Mouse (Mus musculus): Measurements from ENCODE around the gene Lpcat4. TPM values are rescaled to one million over a fixed set of nuclear protein-coding genes. Genes with fewer than 3 reads are reported as not detected.

Lpcat4 gene
- polyA plus RNA-seq, 1 experiment from 2014 or later = 24.3 TPM

DNA sequence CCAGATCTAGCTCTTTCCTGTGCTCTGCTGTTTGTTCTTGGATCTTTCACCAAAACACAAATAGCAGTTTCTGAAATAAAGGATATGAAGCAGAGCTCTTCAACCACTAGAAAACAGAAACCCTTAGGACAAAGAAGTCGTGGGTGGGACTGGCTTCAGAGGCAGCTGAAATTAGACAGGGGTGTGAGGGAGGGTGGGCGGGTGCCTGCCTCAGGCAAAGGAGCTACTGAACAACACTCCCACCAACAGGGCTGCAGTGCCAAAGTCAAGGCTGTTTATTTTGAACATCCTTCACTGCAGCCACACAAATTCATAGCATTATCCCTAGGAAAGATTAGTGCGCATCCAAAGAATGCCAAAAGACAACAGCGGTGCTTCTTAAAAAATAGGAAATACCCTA is 14.9 kb upstream of the Lpcat4 start:
- H3K9ac ChIP-seq (ENCODE audit: low read depth, low read length) = no peak overlapping the region
- no peak overlapping the region for H3K4me2 ChIP-seq (replicated peaks; ENCODE audit: low read depth, low read length)
- H3K36me3 ChIP-seq (ENCODE audit: control insufficient read depth, insufficient read depth, low read length) = no peaks in the 10 kb centered on the region
- H3K4me3 ChIP-seq (ENCODE audit: low read length) = no peak overlapping the region
- no peak overlapping the region for H3K27ac ChIP-seq (ENCODE audit: low read depth, low read length)
- 69% methylated on average over 4 of the region's 4 CpGs for WGBS
- ATAC-seq (ENCODE audit: low FRiP score, low TSS enrichment) = no peak
- no peaks in the 10 kb centered on the region for H3K4me1 ChIP-seq (ENCODE audit: control insufficient read depth, insufficient read depth, low read length)
- no peaks in the 10 kb centered on the region for H3K27me3 ChIP-seq (ENCODE audit: control insufficient read depth, insufficient read depth, low read length)
- no peaks in the 10 kb centered on the region for H3K9me3 ChIP-seq (ENCODE audit: control insufficient read depth, low read length)

DNA sequence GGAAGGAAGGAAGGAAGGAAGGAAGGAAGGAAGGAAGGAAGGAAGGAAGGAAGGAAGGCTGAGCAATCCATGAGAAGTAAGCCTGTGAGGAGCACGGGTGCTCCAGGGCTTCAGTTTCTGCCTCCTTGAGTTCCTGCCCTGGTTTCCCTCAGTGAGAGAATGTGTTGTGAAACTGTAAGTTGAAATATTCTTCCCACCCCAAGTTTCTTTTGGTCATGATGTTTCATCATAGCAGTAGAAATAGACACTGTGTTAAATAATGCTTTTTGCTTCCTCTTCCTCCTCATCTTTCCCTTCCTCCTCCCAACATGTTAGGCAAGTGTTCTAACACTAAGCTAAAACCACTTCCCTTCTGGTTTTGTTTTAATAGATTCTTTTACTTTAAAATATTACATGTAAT is 6.6 kb upstream of the Lpcat4 start:
- Histone ChIP-seq H3K4me2 (replicated peaks; ENCODE audit: low read depth, low read length) (no peak overlapping the region), H3K9ac (ENCODE audit: low read depth, low read length) (no peak overlapping the region), H3K9me3 (ENCODE audit: control insufficient read depth, low read length) (no peaks in the 10 kb centered on the region), H3K4me3 (ENCODE audit: low read length) (no peak overlapping the region), H3K36me3 (ENCODE audit: control insufficient read depth, insufficient read depth, low read length) (no peaks in the 10 kb centered on the region), H3K27ac (ENCODE audit: low read depth, low read length) (no peak overlapping the region), H3K4me1 (ENCODE audit: control insufficient read depth, insufficient read depth, low read length) (no peaks in the 10 kb centered on the region), H3K27me3 (ENCODE audit: control insufficient read depth, insufficient read depth, low read length) (no peaks in the 10 kb centered on the region)
- 88% methylated on average over 1 of the region's 1 CpGs for whole genome bisulfite sequencing
- ATAC-seq (ENCODE audit: low FRiP score, low TSS enrichment) = no peak

DNA sequence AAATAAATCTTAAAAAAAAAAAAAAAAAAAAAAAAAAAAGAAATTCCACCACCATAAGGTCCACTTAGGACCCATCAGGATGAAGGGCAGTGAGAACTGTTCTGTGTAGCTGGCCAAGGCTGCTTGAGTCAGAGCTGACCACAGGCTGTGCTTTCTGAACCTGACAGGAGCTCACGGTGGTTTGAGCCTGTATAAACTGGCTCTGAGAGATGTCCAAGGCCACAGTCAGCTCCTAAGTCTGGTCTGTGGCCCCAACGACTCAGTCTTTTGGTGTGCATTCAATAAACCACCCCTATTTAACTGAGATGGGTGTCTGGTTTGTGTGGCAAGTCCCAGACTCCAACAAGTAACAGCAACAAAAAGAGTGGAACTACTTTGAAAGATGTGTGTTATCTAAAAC is 2.6 kb upstream of the Lpcat4 start:
- WGBS = 77% methylated on average over 2 of the region's 2 CpGs

DNA sequence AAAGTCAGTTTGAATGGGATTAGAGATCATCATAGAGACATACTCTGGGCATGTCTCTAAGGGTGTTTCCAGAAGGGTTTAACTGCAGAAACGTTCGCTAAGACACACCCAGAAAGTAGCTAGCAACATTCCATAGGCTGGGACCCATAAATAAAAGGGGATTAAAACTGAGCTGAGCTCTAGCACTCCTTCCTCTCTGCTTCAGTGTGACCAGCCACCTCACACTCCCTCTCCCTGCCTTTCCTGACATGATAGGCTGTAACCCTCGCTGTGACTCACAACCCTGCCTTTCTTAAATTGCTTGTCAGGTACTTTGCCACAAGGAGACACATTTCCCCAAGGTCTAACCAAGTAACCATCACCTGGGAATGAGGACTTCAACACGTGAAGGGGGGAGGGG is 1.3 kb upstream of the Lpcat4 start:
- no peaks in the 10 kb centered on the region for H3K27me3 ChIP-seq (ENCODE audit: control insufficient read depth, insufficient read depth, low read length)
- peaks cover 9% of the 10 kb centered on the region; the same call in 1 of the 2 replicates for H3K4me1 ChIP-seq (ENCODE audit: control insufficient read depth, insufficient read depth, low read length)
- H3K9ac ChIP-seq (ENCODE audit: low read depth, low read length) = no peak overlapping the region
- WGBS = 8% methylated on average over 4 of the region's 4 CpGs
- H3K4me3 ChIP-seq (ENCODE audit: low read length) = no peak overlapping the region
- H3K27ac ChIP-seq (ENCODE audit: low read depth, low read length) = no peak overlapping the region
- no peaks in the 10 kb centered on the region for H3K36me3 ChIP-seq (ENCODE audit: control insufficient read depth, insufficient read depth, low read length)
- H3K4me2 ChIP-seq (replicated peaks; ENCODE audit: low read depth, low read length) = no peak overlapping the region; the same call in 1 of the 2 replicates
- no peak for ATAC-seq (ENCODE audit: low FRiP score, low TSS enrichment)
- no peaks in the 10 kb centered on the region for H3K9me3 ChIP-seq (ENCODE audit: control insufficient read depth, low read length)

More for the DNA sequence above, 2.6 kb upstream of the Lpcat4 start:
- Histone ChIP-seq H3K36me3 (ENCODE audit: control insufficient read depth, insufficient read depth, low read length) (no peaks in the 10 kb centered on the region), H3K9me3 (ENCODE audit: control insufficient read depth, low read length) (no peaks in the 10 kb centered on the region), H3K4me2 (replicated peaks; ENCODE audit: low read depth, low read length) (no peak overlapping the region), H3K27ac (ENCODE audit: low read depth, low read length) (no peak overlapping the region), H3K4me3 (ENCODE audit: low read length) (no peak overlapping the region), H3K9ac (ENCODE audit: low read depth, low read length) (no peak overlapping the region), H3K4me1 (ENCODE audit: control insufficient read depth, insufficient read depth, low read length) (peaks cover 6% of the 10 kb centered on the region; the same call in 1 of the 2 replicates), H3K27me3 (ENCODE audit: control insufficient read depth, insufficient read depth, low read length) (no peaks in the 10 kb centered on the region)
- ATAC-seq (ENCODE audit: low FRiP score, low TSS enrichment) = no peak

DNA sequence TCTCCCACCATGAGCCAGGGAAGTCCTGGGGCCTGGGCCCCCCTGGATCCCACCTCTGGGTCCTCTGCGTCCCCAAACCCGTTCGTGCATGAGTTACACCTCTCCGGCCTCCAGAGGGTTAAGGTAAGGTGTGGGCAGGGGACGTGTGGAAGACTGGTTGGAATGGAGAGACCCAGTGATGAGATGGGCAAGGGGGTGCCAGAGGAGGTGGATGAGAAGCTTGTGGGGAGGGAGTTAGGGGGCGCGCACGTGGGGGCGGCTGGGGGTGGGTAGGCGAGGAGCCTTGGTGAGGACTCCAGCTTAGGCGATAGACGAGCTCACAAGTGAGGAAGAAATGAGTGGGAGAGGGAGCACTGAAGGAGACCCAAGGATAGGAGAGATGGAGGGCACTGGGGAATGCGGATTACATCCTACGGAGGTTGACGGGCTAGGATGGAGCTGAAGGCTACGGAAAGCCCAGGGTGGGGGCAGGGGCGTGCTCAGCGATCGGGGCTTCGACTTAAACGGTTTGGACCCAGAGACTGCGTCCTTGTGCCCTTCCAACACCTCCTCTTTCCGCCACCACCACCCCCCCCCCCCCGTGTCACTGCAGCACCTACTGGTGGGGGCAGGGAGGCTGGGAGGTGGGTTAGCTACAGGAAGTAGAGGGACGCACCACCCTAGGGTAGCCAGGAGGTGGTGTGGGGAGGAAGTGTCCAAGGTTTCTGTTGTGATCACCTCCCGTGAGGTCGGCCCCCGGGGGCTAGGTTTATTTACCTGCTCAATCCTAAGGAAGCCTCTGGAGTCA is 860 bp downstream of the Lpcat4 start:
- H3K36me3 ChIP-seq (ENCODE audit: control insufficient read depth, insufficient read depth, low read length) = peaks cover 4% of the 10 kb centered on the region; the same call in 1 of the 2 replicates
- H3K4me3 ChIP-seq (ENCODE audit: low read length) = peak overlapping the region; percentile 79
- WGBS = under 1% methylated on average over 26 of the region's 28 CpGs
- peaks cover 14% of the 10 kb centered on the region; the same call in 1 of the 2 replicates for H3K4me1 ChIP-seq (ENCODE audit: control insufficient read depth, insufficient read depth, low read length)
- peak overlapping the region; percentile 81 for H3K9ac ChIP-seq (ENCODE audit: low read depth, low read length)
- peak; percentile 60 for ATAC-seq (ENCODE audit: low FRiP score, low TSS enrichment)
- H3K9me3 ChIP-seq (ENCODE audit: control insufficient read depth, low read length) = no peaks in the 10 kb centered on the region
- peak overlapping the region; percentile 93 for H3K27ac ChIP-seq (ENCODE audit: low read depth, low read length)
- peak overlapping the region; percentile 91 for H3K4me2 ChIP-seq (replicated peaks; ENCODE audit: low read depth, low read length)
- no peaks in the 10 kb centered on the region for H3K27me3 ChIP-seq (ENCODE audit: control insufficient read depth, insufficient read depth, low read length)

DNA sequence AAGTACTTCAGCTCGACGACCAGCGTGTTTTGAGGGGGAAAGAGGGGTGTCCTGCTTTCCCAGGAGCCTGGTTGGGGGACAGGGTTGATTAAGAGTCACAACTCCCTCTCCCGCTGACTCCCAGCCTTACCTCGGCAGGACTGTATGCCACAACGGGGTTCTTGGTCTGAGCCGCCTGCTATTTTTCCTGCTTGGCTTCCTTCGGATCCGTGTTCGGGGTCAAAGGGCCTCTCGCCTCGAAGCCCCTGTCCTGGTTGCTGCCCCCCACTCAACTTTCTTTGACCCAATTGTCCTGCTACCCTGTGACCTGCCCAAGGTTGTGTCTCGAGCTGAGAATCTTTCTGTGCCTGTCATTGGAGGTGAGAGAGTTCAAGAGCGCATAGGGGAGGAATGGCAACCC is 2.5 kb downstream of the Lpcat4 start:
- Histone ChIP-seq H3K27me3 (ENCODE audit: control insufficient read depth, insufficient read depth, low read length) (no peaks in the 10 kb centered on the region), H3K9me3 (ENCODE audit: control insufficient read depth, low read length) (no peaks in the 10 kb centered on the region), H3K4me2 (replicated peaks; ENCODE audit: low read depth, low read length) (no peak overlapping the region), H3K4me3 (ENCODE audit: low read length) (no peak overlapping the region), H3K27ac (ENCODE audit: low read depth, low read length) (no peak overlapping the region), H3K36me3 (ENCODE audit: control insufficient read depth, insufficient read depth, low read length) (peaks cover 6% of the 10 kb centered on the region; the same call in 1 of the 2 replicates), H3K9ac (ENCODE audit: low read depth, low read length) (no peak overlapping the region), H3K4me1 (ENCODE audit: control insufficient read depth, insufficient read depth, low read length) (peaks cover 14% of the 10 kb centered on the region; the same call in 1 of the 2 replicates)
- 66% methylated on average over 14 of the region's 14 CpGs for WGBS
- no peak for ATAC-seq (ENCODE audit: low FRiP score, low TSS enrichment)

DNA sequence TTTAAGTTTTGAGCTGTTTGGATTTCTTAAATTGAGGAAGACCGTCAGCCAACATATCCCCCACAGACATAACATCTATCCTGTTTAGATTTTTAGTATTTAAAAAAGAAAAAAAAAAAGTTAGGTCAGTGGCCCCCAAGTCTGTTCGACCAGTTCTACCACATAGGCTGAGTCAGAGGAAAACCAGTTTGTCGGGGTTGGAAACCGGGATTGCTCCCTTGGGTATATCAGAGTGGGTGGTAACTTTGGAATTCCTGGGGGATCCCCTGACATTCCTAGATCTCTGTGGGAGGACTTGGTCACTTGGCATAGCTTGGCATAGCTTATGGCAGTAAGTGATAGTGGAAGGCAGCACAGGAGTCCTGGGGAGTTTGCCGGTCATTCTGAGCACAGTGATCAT is 6.0 kb downstream of the Lpcat4 start:
- WGBS = 76% methylated on average over 5 of the region's 5 CpGs
- Histone ChIP-seq H3K4me3 (ENCODE audit: low read length) (no peak overlapping the region), H3K9me3 (ENCODE audit: control insufficient read depth, low read length) (no peaks in the 10 kb centered on the region), H3K27me3 (ENCODE audit: control insufficient read depth, insufficient read depth, low read length) (no peaks in the 10 kb centered on the region), H3K9ac (ENCODE audit: low read depth, low read length) (no peak overlapping the region), H3K4me1 (ENCODE audit: control insufficient read depth, insufficient read depth, low read length) (peaks cover 9% of the 10 kb centered on the region; the same call in 1 of the 2 replicates), H3K27ac (ENCODE audit: low read depth, low read length) (no peak overlapping the region), H3K4me2 (replicated peaks; ENCODE audit: low read depth, low read length) (no peak overlapping the region), H3K36me3 (ENCODE audit: control insufficient read depth, insufficient read depth, low read length) (peaks cover 6% of the 10 kb centered on the region; the same call in 1 of the 2 replicates)
- ATAC-seq (ENCODE audit: low FRiP score, low TSS enrichment) = no peak

DNA sequence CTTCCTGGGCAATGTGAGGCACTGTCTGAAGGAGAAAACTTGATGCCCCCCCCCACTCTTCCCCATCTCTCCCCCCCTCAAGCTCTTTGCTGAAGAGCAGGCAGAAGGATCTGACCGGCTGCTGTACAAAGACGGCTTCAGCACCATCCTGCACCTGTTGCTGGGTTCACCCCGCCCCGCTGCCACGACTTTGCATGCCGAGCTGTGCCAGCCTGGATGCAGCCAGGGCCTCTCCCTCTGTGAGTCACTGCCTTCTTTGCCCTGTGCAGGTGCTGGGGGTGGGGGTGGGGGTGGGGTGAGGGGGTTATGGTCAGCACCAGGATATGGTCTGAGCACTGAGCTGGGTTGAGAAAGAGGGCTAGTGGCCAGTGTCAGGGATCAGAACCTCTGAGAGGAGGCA is 6.9 kb downstream of the Lpcat4 start:
- WGBS = 88% methylated on average over 6 of the region's 6 CpGs
- no peak overlapping the region for H3K4me2 ChIP-seq (replicated peaks; ENCODE audit: low read depth, low read length)
- no peak overlapping the region for H3K4me3 ChIP-seq (ENCODE audit: low read length)
- no peaks in the 10 kb centered on the region for H3K27me3 ChIP-seq (ENCODE audit: control insufficient read depth, insufficient read depth, low read length)
- no peak overlapping the region for H3K27ac ChIP-seq (ENCODE audit: low read depth, low read length)
- peaks cover 6% of the 10 kb centered on the region; the same call in 1 of the 2 replicates for H3K36me3 ChIP-seq (ENCODE audit: control insufficient read depth, insufficient read depth, low read length)
- H3K9me3 ChIP-seq (ENCODE audit: control insufficient read depth, low read length) = no peaks in the 10 kb centered on the region
- no peak overlapping the region for H3K9ac ChIP-seq (ENCODE audit: low read depth, low read length)
- ATAC-seq (ENCODE audit: low FRiP score, low TSS enrichment) = no peak
- H3K4me1 ChIP-seq (ENCODE audit: control insufficient read depth, insufficient read depth, low read length) = 0 out of 2 replicates have a peak, but pooled peaks cover 9% of the 10 kb centered on the region

DNA sequence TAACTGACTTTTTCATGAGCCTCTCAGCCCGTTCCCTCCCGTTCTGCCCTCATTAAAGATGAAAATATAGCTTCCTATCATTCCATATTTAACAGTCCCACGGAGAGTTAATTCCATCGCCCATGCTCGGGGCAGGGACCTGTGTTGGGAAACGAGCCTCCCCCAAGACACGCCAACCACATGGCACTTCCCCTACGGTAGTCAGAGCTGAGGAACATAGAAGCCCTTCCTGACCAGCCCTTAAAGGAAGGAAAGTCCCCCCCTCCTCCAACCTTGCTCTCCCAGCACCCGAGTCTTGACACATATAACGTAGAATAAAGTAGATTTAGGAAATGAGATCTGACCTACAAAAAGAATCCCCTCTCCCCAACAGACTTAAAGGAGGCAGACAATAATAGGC is 8.1 kb downstream of the Lpcat4 start:
- no peak overlapping the region for H3K4me2 ChIP-seq (replicated peaks; ENCODE audit: low read depth, low read length)
- H3K27me3 ChIP-seq (ENCODE audit: control insufficient read depth, insufficient read depth, low read length) = no peaks in the 10 kb centered on the region
- ATAC-seq (ENCODE audit: low FRiP score, low TSS enrichment) = no peak
- 0 out of 2 replicates have a peak, but pooled peaks cover 5% of the 10 kb centered on the region for H3K4me1 ChIP-seq (ENCODE audit: control insufficient read depth, insufficient read depth, low read length)
- 81% methylated on average over 10 of the region's 10 CpGs for WGBS
- no peak overlapping the region for H3K9ac ChIP-seq (ENCODE audit: low read depth, low read length)
- H3K27ac ChIP-seq (ENCODE audit: low read depth, low read length) = no peak overlapping the region
- H3K4me3 ChIP-seq (ENCODE audit: low read length) = no peak overlapping the region
- H3K36me3 ChIP-seq (ENCODE audit: control insufficient read depth, insufficient read depth, low read length) = peaks cover 6% of the 10 kb centered on the region; the same call in 1 of the 2 replicates
- H3K9me3 ChIP-seq (ENCODE audit: control insufficient read depth, low read length) = no peaks in the 10 kb centered on the region
